Mouse (Mus musculus) bone marrow, adult 2 months (tissue): ENCODE measurements around the gene Pcgf5. TPM values are rescaled to one million over a fixed set of nuclear protein-coding genes. Genes with fewer than 3 reads are reported as not detected.

Experiments used
- H3K27ac ChIP-seq: fragments of 200-500 bp; 2 replicates; pipeline ENCODE4 v1.5.1; 2012; ENCODE audit warnings: low read depth, mild to moderate bottlenecking, control low read depth, inconsistent platforms, low read length; ENCODE audit not compliant: control insufficient read depth, poor library complexity, insufficient read depth
- H3K4me1 ChIP-seq: fragments of 200-500 bp; 2 replicates; pipeline ENCODE4 v1.6.1; 2011; ENCODE audit warnings: low read length; ENCODE audit not compliant: control insufficient read depth, insufficient read depth
- H3K4me3 ChIP-seq: fragments of 200-500 bp; replicated peaks from 2 replicates; pipeline ENCODE3; 2011; ENCODE audit warnings: mild to moderate bottlenecking, low read depth, low read length, control low read depth; ENCODE audit not compliant: control insufficient read depth
- CTCF ChIP-seq: fragments of 200-500 bp; IDR thresholded peaks from 2 replicates; pipeline ENCODE4 v1.5.1; 2011; ENCODE audit warnings: low read length, control low read depth; ENCODE audit not compliant: control insufficient read depth, insufficient read depth
- POLR2A ChIP-seq: fragments of 200-500 bp; IDR thresholded peaks from 2 replicates; pipeline ENCODE4 v1.6.1; 2011; ENCODE audit warnings: low read depth, mild to moderate bottlenecking, control low read depth, low read length, borderline replicate concordance; ENCODE audit not compliant: control insufficient read depth
- WGBS: fragments of 180-500 bp; shearing (Covaris S2); methylation state at CpG from one replicate; pipeline ENCODE4 v1.1.7; 2018; 5-methylcytosine and 5-hydroxymethylcytosine counted together
- polyA plus RNA-seq: library from polyadenylated mRNA; stranded (reverse); fragments of >200 nt; gene quantifications from 2 replicates; pipeline ENCODE4 v1.2.4, GENCODE M21; 2011; ENCODE audit warnings: low replicate concordance; ENCODE audit not compliant: missing spikeins, insufficient read depth, insufficient read length

Pcgf5 gene
- polyA plus RNA-seq, 1 experiment = 14.7 TPM

DNA sequence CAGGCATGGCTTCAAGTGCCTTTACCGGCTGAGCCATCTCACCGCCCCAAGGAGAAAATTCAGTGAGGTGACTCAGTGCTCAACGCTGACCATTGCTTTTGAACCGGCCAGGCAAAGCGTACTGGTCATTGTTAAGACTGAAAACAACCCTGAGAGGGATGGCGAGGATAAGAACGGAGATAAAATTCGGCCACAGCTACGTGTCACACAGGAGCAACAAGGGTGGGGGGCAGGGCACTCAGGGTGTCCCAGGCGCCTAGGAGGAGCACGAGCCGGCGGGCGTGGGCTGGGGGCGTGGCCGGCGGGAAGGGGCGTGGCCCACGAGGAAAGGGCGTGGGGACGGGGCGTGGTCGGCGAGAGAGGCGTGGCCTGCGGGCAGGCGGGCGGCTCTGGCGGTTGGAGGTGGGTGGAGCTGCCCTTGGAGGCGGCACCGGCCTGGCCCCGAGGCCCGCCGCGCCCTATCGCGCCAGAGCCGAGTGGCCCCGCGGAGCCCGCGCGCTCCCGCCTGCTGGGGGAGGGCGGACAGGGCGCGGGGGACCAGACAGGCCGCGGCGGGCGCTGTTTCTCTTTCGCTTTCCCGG, 61.3 kb downstream of the Pcgf5 start:
- Histone ChIP-seq H3K4me3 (peak overlapping the region; percentile 58), H3K4me1 (peaks cover 4% of the 10 kb centered on the region), H3K27ac (peak overlapping the region; percentile 85)
- TF ChIP-seq POLR2A (peak; percentile 71; the same call in 1 of the 2 replicates), CTCF (no peak)
- 1% methylated on average over 39 of the region's 53 CpGs for WGBS

- 4% methylated on average over 76 of the region's 82 CpGs for WGBS
- no peak for TF ChIP-seq POLR2A
- no peak for TF ChIP-seq CTCF
- Histone ChIP-seq H3K4me1 (peaks cover 4% of the 10 kb centered on the region), H3K27ac (peak overlapping the region; percentile 85), H3K4me3 (peak overlapping the region; percentile 81)
Measured at GRCm38 (mm10) chr19:36409861-36410392, 61.8 kb downstream of the Pcgf5 start.

GRCm38 (mm10) chr19:36419885-36420284, 71.8 kb downstream of the Pcgf5 start:
- no peaks in the 10 kb centered on the region for H3K4me1 ChIP-seq
- no peak overlapping the region for H3K4me3 ChIP-seq
- no peak overlapping the region for H3K27ac ChIP-seq
- TF ChIP-seq POLR2A (no peak), CTCF (no peak)

- no peak overlapping the region for H3K4me3 ChIP-seq
- no peak overlapping the region for H3K27ac ChIP-seq
- TF ChIP-seq POLR2A (no peak), CTCF (no peak)
- peaks cover 4% of the 10 kb centered on the region for H3K4me1 ChIP-seq
- WGBS = 81% methylated on average over 7 of the region's 7 CpGs
Measured at GRCm38 (mm10) chr19:36427195-36427876, 79.2 kb downstream of the Pcgf5 start.

DNA sequence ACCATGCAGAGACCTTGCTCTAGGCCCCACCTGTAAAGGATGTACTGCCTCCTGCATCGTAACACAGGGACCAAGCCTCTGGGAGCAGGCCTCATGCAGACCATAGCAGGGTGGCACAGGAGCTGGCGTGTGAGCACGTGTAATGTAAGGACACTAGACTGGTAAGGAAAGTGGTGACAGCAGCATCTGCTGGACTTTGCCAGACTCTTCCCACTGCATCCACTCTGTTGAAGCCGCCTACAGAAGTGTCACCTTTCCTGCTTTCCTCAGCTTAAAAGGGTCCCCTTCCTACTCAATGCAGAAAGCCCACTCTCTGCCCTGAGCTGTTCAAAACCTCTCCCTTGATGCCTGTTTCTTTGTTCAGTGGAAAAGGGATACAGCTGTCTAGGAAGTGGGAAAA, 80.0 kb downstream of the Pcgf5 start:
- WGBS = 86% methylated on average over 4 of the region's 4 CpGs
- no peak for TF ChIP-seq CTCF
- no peak overlapping the region for H3K27ac ChIP-seq
- H3K4me3 ChIP-seq = no peak overlapping the region
- peaks cover 4% of the 10 kb centered on the region for H3K4me1 ChIP-seq

GRCm38 (mm10) chr19:36429354-36429753, 81.2 kb downstream of the Pcgf5 start:
- Histone ChIP-seq H3K4me1 (peaks cover 4% of the 10 kb centered on the region), H3K27ac (no peak overlapping the region), H3K4me3 (no peak overlapping the region)
- TF ChIP-seq CTCF = no peak
- TF ChIP-seq POLR2A = no peak
- WGBS = 70% methylated on average over 1 of the region's 1 CpGs

- no peak for TF ChIP-seq POLR2A
- TF ChIP-seq CTCF = no peak
- 62% methylated on average over 3 of the region's 3 CpGs for WGBS
- H3K4me3 ChIP-seq = no peak overlapping the region
- H3K27ac ChIP-seq = no peak overlapping the region
- H3K4me1 ChIP-seq = peaks cover under 1% of the 10 kb centered on the region
Measured at GRCm38 (mm10) chr19:36433161-36433560, 85.1 kb downstream of the Pcgf5 start.

DNA sequence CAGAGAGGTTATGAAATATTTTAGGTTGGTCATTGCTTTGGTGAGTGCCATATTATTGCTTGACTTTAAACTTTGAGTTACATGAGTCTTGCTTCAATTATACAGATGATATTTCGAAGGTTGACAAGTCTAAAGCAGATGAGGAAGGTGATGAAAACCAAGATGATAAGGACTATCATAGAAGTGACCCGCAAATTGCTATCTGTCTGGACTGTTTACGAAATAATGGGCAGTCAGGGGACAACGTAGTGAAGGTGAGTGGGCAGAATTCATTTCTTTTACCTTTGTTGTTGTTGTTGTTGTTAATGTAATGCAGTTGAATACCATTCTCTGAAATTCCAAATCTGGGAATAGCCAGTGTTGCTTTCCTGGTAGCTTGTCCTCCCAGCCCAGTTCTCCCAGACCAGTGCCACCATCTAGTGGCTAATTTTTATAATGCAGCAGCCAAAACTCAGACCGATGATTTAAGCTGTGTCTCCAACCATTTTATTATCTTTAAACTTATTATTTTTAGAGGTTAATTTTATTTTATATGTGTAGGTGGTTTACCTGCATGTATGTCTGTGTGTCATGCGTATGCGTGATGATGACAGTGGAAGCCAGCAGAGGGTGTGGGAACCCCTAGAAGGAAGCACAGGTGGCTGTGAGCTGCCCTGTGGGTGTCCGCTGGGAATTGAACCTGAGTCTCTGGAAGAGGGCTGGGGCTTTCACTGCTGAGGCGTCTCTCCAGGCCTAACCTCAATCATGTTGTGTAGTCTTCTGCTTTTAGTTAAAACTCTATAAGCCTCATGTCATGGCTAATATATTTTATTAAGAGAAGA, 92.0 kb downstream of the Pcgf5 start:
- Histone ChIP-seq H3K4me3 (no peak overlapping the region), H3K27ac (no peak overlapping the region), H3K4me1 (no peaks in the 10 kb centered on the region)
- TF ChIP-seq CTCF (peak; percentile 70), POLR2A (no peak)
- 74% methylated on average over 9 of the region's 9 CpGs for WGBS
